In genomic region chr1:177459536-177459935, GRCm38 (mm10) we compare ENCODE assay signal across 15 mouse cellular contexts. TPM values are rescaled to one million over a fixed set of nuclear protein-coding genes. Genes with fewer than 3 reads are reported as not detected.
DNase-seq lines count a peak whose midpoint lies in the region; ATAC-seq and TF ChIP-seq lines count a peak whose summit lies in the region.
"Had no signal": no experiment of that assay in that cellular context is flagged by ENCODE, and none has a peak within 500 bp of the region (broad histone marks: within the 10 kb centered on the region; RNA-seq: fewer than 3 reads in every experiment).

No protein-coding gene starts in this region.

- no peak overlapping the region for H3K9ac ChIP-seq in forebrain, embryonic 15.5 days (replicated peaks)
- H3K9ac ChIP-seq in forebrain, embryonic 11.5 days (ENCODE audit: low read length), result no peak overlapping the region
- H3K9ac ChIP-seq: embryonic facial prominence, embryonic 12.5 days; hindbrain, embryonic 13.5 days had no signal

- no peaks in the 10 kb centered on the region for H3K9me3 ChIP-seq in forebrain, embryonic 15.5 days
- H3K9me3 ChIP-seq in forebrain, embryonic 11.5 days (ENCODE audit: control insufficient read depth, low read length), result no peaks in the 10 kb centered on the region
- H3K9me3 ChIP-seq: embryonic facial prominence, embryonic 12.5 days; hindbrain, embryonic 13.5 days had no signal

- no peak for TF ChIP-seq CTCF in brain, embryonic 14.5 days (IDR thresholded peaks at IDR 0.05; ENCODE audit: borderline replicate concordance, extremely low read depth, insufficient read depth, insufficient read length)

- no peak overlapping the region for H3K4me3 ChIP-seq in forebrain, embryonic 15.5 days
- H3K4me3 ChIP-seq in forebrain, embryonic 11.5 days (ENCODE audit: low read depth, low read length), result no peak overlapping the region
- H3K4me3 ChIP-seq: embryonic facial prominence, embryonic 12.5 days; heart, embryonic 10.5 days; hindbrain, embryonic 13.5 days had no signal

- peak overlapping the region; percentile 93 for H3K27ac ChIP-seq in forebrain, embryonic 15.5 days (replicated peaks)
- no peak overlapping the region for H3K27ac ChIP-seq in forebrain, embryonic 11.5 days (ENCODE audit: low read depth, low read length)
- H3K27ac ChIP-seq: embryonic facial prominence, embryonic 12.5 days; heart, embryonic 10.5 days; hindbrain, embryonic 13.5 days had no signal

- intact Hi-C loops in heart, postnatal 25 days (cut with DNase I), result no loop called here

- H3K4me2 ChIP-seq in forebrain, embryonic 15.5 days (replicated peaks), result no peak overlapping the region
- no peak overlapping the region for H3K4me2 ChIP-seq in forebrain, embryonic 11.5 days (ENCODE audit: low read depth, low read length, severe bottlenecking)
- H3K4me2 ChIP-seq: embryonic facial prominence, embryonic 12.5 days; hindbrain, embryonic 13.5 days had no signal

- H3K36me3 ChIP-seq in forebrain, embryonic 15.5 days, result no peaks in the 10 kb centered on the region
- H3K36me3 ChIP-seq in forebrain, embryonic 11.5 days (ENCODE audit: control insufficient read depth, insufficient read depth, low read length), result no peaks in the 10 kb centered on the region
- H3K36me3 ChIP-seq: embryonic facial prominence, embryonic 12.5 days; heart, embryonic 10.5 days; hindbrain, embryonic 13.5 days had no signal

- no peak for DNase-seq in forebrain, embryonic 11.5 days (ENCODE audit: low spot score)
- DNase-seq in right cerebral cortex, adult 18-20 months, result peak; percentile 44
- no peak for DNase-seq in right cerebral cortex, postnatal 10 days (ENCODE audit: low spot score in 2 of 2)
- peak; percentile 93 for DNase-seq in brain, embryonic 14.5 days (ENCODE audit: low read depth)
- DNase-seq in telencephalon, adult 2 months (ENCODE audit: low read depth, low spot score), result peak; percentile 70
- DNase-seq in urinary bladder, adult 18-20 months (ENCODE audit: low spot score in 2 of 2), result no peak
- no peak for DNase-seq in heart, postnatal 25 days (ENCODE audit: low spot score)
- DNase-seq: adrenal gland, postnatal 10 days; gastrocnemius, postnatal 36 days; heart, adult 18-20 months; heart, postnatal 10 days had no signal

- no peaks in the 10 kb centered on the region for H3K27me3 ChIP-seq in forebrain, embryonic 15.5 days
- H3K27me3 ChIP-seq in forebrain, embryonic 11.5 days (ENCODE audit: control insufficient read depth, insufficient read depth, low read length), result no peaks in the 10 kb centered on the region
- H3K27me3 ChIP-seq: embryonic facial prominence, embryonic 12.5 days; hindbrain, embryonic 13.5 days had no signal

- H3K4me1 ChIP-seq in forebrain, embryonic 15.5 days, result peaks cover 48% of the 10 kb centered on the region
- H3K4me1 ChIP-seq in forebrain, embryonic 11.5 days (replicated peaks; ENCODE audit: control insufficient read depth, insufficient read depth, low read length), result peaks cover 15% of the 10 kb centered on the region

- 13% methylated on average over 2 of the region's 2 CpGs for WGBS in forebrain, embryonic 15.5 days
- WGBS in forebrain, embryonic 11.5 days, result 53% methylated on average over 2 of the region's 2 CpGs

- ATAC-seq in forebrain, embryonic 15.5 days (replicated peaks), result no peak
- ATAC-seq in forebrain, embryonic 11.5 days (replicated peaks; ENCODE audit: low FRiP score), result no peak

- TF ChIP-seq POLR2A in brain, embryonic 14.5 days (IDR thresholded peaks at IDR 0.05; ENCODE audit: borderline replicate concordance, extremely low read depth, insufficient read depth, insufficient read length, poor library complexity, severe bottlenecking), result no peak

RNA-seq across cellular contexts. Expression of gene Zbtb18, which starts 17.4 kb away (rescaled TPM):
- 136 and 150 TPM in 2 replicates for polyA plus RNA-seq in forebrain, embryonic 15.5 days (2015; fragmentation: Nextera tagmentation; extraction: Ambion mirVana)
- polyA plus RNA-seq in forebrain, embryonic 11.5 days (2014; fragmentation: Nextera tagmentation; extraction: Ambion mirVana), result 5.1 and 6.6 TPM in 2 replicates
- 55.5 and 56.4 TPM in 2 replicates for polyA plus RNA-seq in brain, embryonic 14.5 days (2012; rRNA removed)
- 10 to 100 TPM; 38.5 to 40.3 TPM for total RNA-seq in heart, postnatal 25 days (2021)

Comparison
In these comparisons a context has a peak if more than half of its experiments do, and no peak if none do; other contexts are left out.
1. DNase-seq: peak in right cerebral cortex, adult 18-20 months (single experiment), brain, embryonic 14.5 days (single experiment) and telencephalon, adult 2 months (single experiment); none in forebrain, embryonic 11.5 days (single experiment), right cerebral cortex, postnatal 10 days (0 of 2), urinary bladder, adult 18-20 months (0 of 2) and heart, postnatal 25 days (single experiment).